Mouse (Mus musculus) midbrain, embryonic 16.5 days (tissue): ENCODE results near the gene 1810043G02Rik. TPM values are rescaled to one million over a fixed set of nuclear protein-coding genes. Genes with fewer than 3 reads are reported as not detected.
"Not testable (repeated sequence)": the region's sequence is repeated elsewhere in the genome, so short reads cannot be mapped to it uniquely, and the experiment has no call there.

Experiments
- ATAC-seq: fragments of 200-750 bp; cut with Nextera tagmentation; 2 replicates; pipeline ENCODE4 v1.8.0; 2017; ENCODE audit warnings: moderate TSS enrichment
- H3K27ac ChIP-seq: fragments of 300-500 bp; sonication (generic); 2 replicates; pipeline ENCODE4 v1.5.1; 2014; ENCODE audit warnings: mild to moderate bottlenecking, low read length, mixed read lengths
- H3K27me3 ChIP-seq: fragments of 300-500 bp; sonication (generic); 2 replicates; pipeline ENCODE4 v1.6.1; 2014; ENCODE audit warnings: low read depth, low read length, mixed read lengths; ENCODE audit not compliant: control insufficient read depth, insufficient read depth
- H3K36me3 ChIP-seq: fragments of 300-500 bp; sonication (generic); 2 replicates; pipeline ENCODE4 v1.6.1; 2014; ENCODE audit warnings: mild to moderate bottlenecking, low read length, moderate library complexity, mixed read lengths; ENCODE audit not compliant: control insufficient read depth, insufficient read depth
- H3K4me1 ChIP-seq: fragments of 300-500 bp; sonication (generic); 2 replicates; pipeline ENCODE4 v1.6.1; 2014; ENCODE audit warnings: mild to moderate bottlenecking, low read length, mixed read lengths; ENCODE audit not compliant: control insufficient read depth, insufficient read depth
- H3K4me2 ChIP-seq: fragments of 300-500 bp; sonication (generic); 2 replicates; pipeline ENCODE4 v1.6.1; 2014; ENCODE audit warnings: mild to moderate bottlenecking, low read length, mixed read lengths
- H3K4me3 ChIP-seq: fragments of 300-500 bp; sonication (generic); 2 replicates; pipeline ENCODE4 v1.5.1; 2014; ENCODE audit warnings: low read depth, mild to moderate bottlenecking, low read length, moderate library complexity, mixed read lengths
- H3K9ac ChIP-seq: fragments of 300-500 bp; sonication (generic); 2 replicates; pipeline ENCODE4 v1.6.1; 2014; ENCODE audit warnings: low read depth, low read length, mixed read lengths
- H3K9me3 ChIP-seq: fragments of 300-500 bp; sonication (generic); replicated peaks from 2 replicates; pipeline ENCODE4 v1.6.1; 2014; ENCODE audit warnings: mild to moderate bottlenecking, low read length, mixed read lengths; ENCODE audit not compliant: control insufficient read depth, poor library complexity, severe bottlenecking
- WGBS: fragments of 180-500 bp; shearing (Covaris S2); extraction: QIAGEN DNeasy Blood & Tissue Kit; methylation state at CpG from one replicate; pipeline ENCODE4 v1.1.7; 2014; 5-methylcytosine and 5-hydroxymethylcytosine counted together
- polyA plus RNA-seq: library from polyadenylated mRNA; unstranded; fragments of >200 nt; fragmentation: Nextera tagmentation; extraction: Ambion mirVana; gene quantifications from 2 replicates; pipeline ENCODE4 v1.2.1, GENCODE M21; 2015

1810043G02Rik gene
- polyA plus RNA-seq, 1 experiment from 2014 or later: 48.1 TPM

GRCm38 (mm10) chr10:78010335-78010734, 32.0 kb downstream of the 1810043G02Rik start:
- Histone ChIP-seq H3K27me3 (no peaks in the 10 kb centered on the region), H3K9me3 (no peaks in the 10 kb centered on the region), H3K4me3 (no peak overlapping the region), H3K27ac (no peak overlapping the region), H3K36me3 (no peaks in the 10 kb centered on the region), H3K4me1 (peaks cover 21% of the 10 kb centered on the region), H3K9ac (no peak overlapping the region), H3K4me2 (peak overlapping the region; percentile 21)
- 15% methylated on average over 10 of the region's 10 CpGs for WGBS
- ATAC-seq: no peak

GRCm38 (mm10) chr10:78011116-78011515, 32.8 kb downstream of the 1810043G02Rik start:
- not testable (repeated sequence) for H3K4me2 ChIP-seq, H3K9me3 ChIP-seq, H3K4me3 ChIP-seq, H3K36me3 ChIP-seq, H3K9ac ChIP-seq, H3K27me3 ChIP-seq, ATAC-seq, H3K27ac ChIP-seq
- 96% methylated on average over 5 of the region's 5 CpGs for WGBS
- peaks cover 21% of the 10 kb centered on the region for H3K4me1 ChIP-seq

- Histone ChIP-seq H3K4me3 (no peak overlapping the region), H3K27me3 (no peaks in the 10 kb centered on the region), H3K4me2 (no peak overlapping the region), H3K9ac (no peak overlapping the region), H3K36me3 (no peaks in the 10 kb centered on the region), H3K4me1 (peaks cover 10% of the 10 kb centered on the region), H3K9me3 (no peaks in the 10 kb centered on the region), H3K27ac (no peak overlapping the region)
- WGBS: 92% methylated on average over 18 of the region's 18 CpGs
- ATAC-seq: no peak
These were observed 34.6 kb downstream of the 1810043G02Rik start for GRCm38 (mm10) chr10:78012661-78013495.

- ATAC-seq: no peak
- Histone ChIP-seq H3K9ac (no peak overlapping the region), H3K4me1 (peaks cover 2% of the 10 kb centered on the region; the same call in 1 of the 2 replicates), H3K4me2 (no peak overlapping the region), H3K36me3 (no peaks in the 10 kb centered on the region), H3K27ac (no peak overlapping the region), H3K9me3 (no peaks in the 10 kb centered on the region), H3K27me3 (no peaks in the 10 kb centered on the region), H3K4me3 (no peak overlapping the region)
- 97% methylated on average over 1 of the region's 1 CpGs for WGBS
These were observed 37.2 kb downstream of the 1810043G02Rik start for GRCm38 (mm10) chr10:78015489-78015888.

GRCm38 (mm10) chr10:78016366-78016765, 38.0 kb downstream of the 1810043G02Rik start:
- WGBS: 48% methylated on average over 5 of the region's 5 CpGs
- no peak overlapping the region for H3K4me2 ChIP-seq
- no peaks in the 10 kb centered on the region for H3K27me3 ChIP-seq
- no peak overlapping the region for H3K27ac ChIP-seq
- H3K9me3 ChIP-seq: no peaks in the 10 kb centered on the region
- H3K4me3 ChIP-seq: no peak overlapping the region
- peaks cover 2% of the 10 kb centered on the region; the same call in 1 of the 2 replicates for H3K4me1 ChIP-seq
- ATAC-seq: no peak
- no peak overlapping the region for H3K9ac ChIP-seq
- no peaks in the 10 kb centered on the region for H3K36me3 ChIP-seq

- Histone ChIP-seq H3K27me3 (no peaks in the 10 kb centered on the region), H3K4me3 (peak overlapping the region; percentile 36), H3K9me3 (no peaks in the 10 kb centered on the region), H3K27ac (no peak overlapping the region), H3K36me3 (no peaks in the 10 kb centered on the region), H3K4me1 (peaks cover 2% of the 10 kb centered on the region; the same call in 1 of the 2 replicates), H3K9ac (0 out of 2 replicates have a peak overlapping the region, but pooled peaks have one; percentile 48), H3K4me2 (peak overlapping the region; percentile 73)
- ATAC-seq: peak; percentile 91
- WGBS: 24% methylated on average over 19 of the region's 19 CpGs
These were observed 40.5 kb downstream of the 1810043G02Rik start for GRCm38 (mm10) chr10:78018797-78019203.

- no peak overlapping the region for H3K9ac ChIP-seq
- ATAC-seq: peak; percentile 58; the same call in 1 of the 2 replicates
- H3K4me3 ChIP-seq: no peak overlapping the region
- no peak overlapping the region for H3K27ac ChIP-seq
- peak overlapping the region; percentile 73 for H3K4me2 ChIP-seq
- peaks cover 2% of the 10 kb centered on the region; the same call in 1 of the 2 replicates for H3K4me1 ChIP-seq
- no peaks in the 10 kb centered on the region for H3K36me3 ChIP-seq
- 81% methylated on average over 4 of the region's 4 CpGs for WGBS
- no peaks in the 10 kb centered on the region for H3K27me3 ChIP-seq
- no peaks in the 10 kb centered on the region for H3K9me3 ChIP-seq
These were observed 41.0 kb downstream of the 1810043G02Rik start for GRCm38 (mm10) chr10:78019291-78019690.

- H3K9ac ChIP-seq, H3K4me2 ChIP-seq, H3K27ac ChIP-seq, H3K4me3 ChIP-seq, H3K36me3 ChIP-seq, ATAC-seq, H3K4me1 ChIP-seq, H3K9me3 ChIP-seq, H3K27me3 ChIP-seq: not testable (repeated sequence)
- 98% methylated on average over 6 of the region's 11 CpGs for WGBS
These were observed 41.7 kb downstream of the 1810043G02Rik start for GRCm38 (mm10) chr10:78019984-78020383.

GRCm38 (mm10) chr10:78025453-78025852, 47.1 kb downstream of the 1810043G02Rik start:
- ATAC-seq, H3K4me3 ChIP-seq, H3K9me3 ChIP-seq, H3K4me1 ChIP-seq, H3K36me3 ChIP-seq, H3K27me3 ChIP-seq, H3K4me2 ChIP-seq, H3K27ac ChIP-seq, H3K9ac ChIP-seq: not testable (repeated sequence)
- WGBS: 74% methylated on average over 6 of the region's 8 CpGs
